Mouse (Mus musculus) midbrain, embryonic 10.5 days (tissue): ENCODE results near the gene Plpp1. TPM values are rescaled to one million over a fixed set of nuclear protein-coding genes. Genes with fewer than 3 reads are reported as not detected.

Experiments used
- DNase-seq: peaks from one replicate; pipeline ENCODE4 v3.0.0-alpha.2; 2017; ENCODE audit warnings: low spot score
- H3K27ac ChIP-seq: fragments of 300-500 bp; sonication (generic); replicated peaks from 2 replicates; pipeline ENCODE4 v1.5.1; 2016; ENCODE audit warnings: mild to moderate bottlenecking
- H3K27me3 ChIP-seq: fragments of 300-500 bp; sonication (generic); 2 replicates; pipeline ENCODE4 v1.6.1; 2016; ENCODE audit warnings: low read depth, mild to moderate bottlenecking; ENCODE audit not compliant: poor library complexity, severe bottlenecking
- H3K36me3 ChIP-seq: fragments of 300-500 bp; sonication (generic); 2 replicates; pipeline ENCODE4 v1.6.1; 2016; ENCODE audit warnings: mild to moderate bottlenecking, moderate library complexity
- H3K4me1 ChIP-seq: fragments of 300-500 bp; sonication (generic); 2 replicates; pipeline ENCODE4 v1.6.1; 2016
- H3K4me3 ChIP-seq: fragments of 300-500 bp; sonication (generic); 2 replicates; pipeline ENCODE4 v1.5.1; 2016; ENCODE audit warnings: mild to moderate bottlenecking, moderate library complexity
- H3K9me3 ChIP-seq: fragments of 300-500 bp; sonication (generic); replicated peaks from 2 replicates; pipeline ENCODE4 v1.6.1; 2016; ENCODE audit warnings: mild to moderate bottlenecking
- WGBS: fragments of 180-500 bp; shearing (Covaris S2); methylation state at CpG from one replicate; pipeline ENCODE4 v1.1.7; 2016; 5-methylcytosine and 5-hydroxymethylcytosine counted together
- polyA plus RNA-seq: library from polyadenylated mRNA; unstranded; fragments of >200 nt; fragmentation: Nextera tagmentation; extraction: Ambion mirVana; gene quantifications from 2 replicates; pipeline ENCODE4 v1.2.1, GENCODE M21; 2016

Plpp1 gene
- polyA plus RNA-seq, 1 experiment from 2014 or later, result 22.3 TPM

- Histone ChIP-seq H3K4me1 (no peaks in the 10 kb centered on the region), H3K4me3 (no peak overlapping the region), H3K9me3 (no peaks in the 10 kb centered on the region), H3K27me3 (no peaks in the 10 kb centered on the region), H3K36me3 (peaks cover 38% of the 10 kb centered on the region), H3K27ac (no peak overlapping the region)
- DNase-seq, result no peak
- 94% methylated on average over 21 of the region's 21 CpGs for WGBS
Observed at GRCm38 (mm10) chr13:112859574-112860134, 59.1 kb downstream of the Plpp1 start.

GRCm38 (mm10) chr13:112860370-112860769 is 59.8 kb downstream of the Plpp1 start:
- Histone ChIP-seq H3K27me3 (no peaks in the 10 kb centered on the region), H3K27ac (no peak overlapping the region), H3K4me3 (no peak overlapping the region), H3K36me3 (peaks cover 45% of the 10 kb centered on the region), H3K9me3 (no peaks in the 10 kb centered on the region), H3K4me1 (no peaks in the 10 kb centered on the region)
- 90% methylated on average over 2 of the region's 2 CpGs for WGBS
- DNase-seq, result no peak

- no peak for DNase-seq
- no peak overlapping the region for H3K4me3 ChIP-seq
- H3K36me3 ChIP-seq, result peaks cover 50% of the 10 kb centered on the region
- no peaks in the 10 kb centered on the region for H3K9me3 ChIP-seq
- H3K27me3 ChIP-seq, result no peaks in the 10 kb centered on the region
- 91% methylated on average over 9 of the region's 9 CpGs for WGBS
- H3K27ac ChIP-seq, result no peak overlapping the region
- no peaks in the 10 kb centered on the region for H3K4me1 ChIP-seq
Observed at GRCm38 (mm10) chr13:112860911-112861310, 60.3 kb downstream of the Plpp1 start.

- no peak overlapping the region for H3K4me3 ChIP-seq
- H3K4me1 ChIP-seq, result no peaks in the 10 kb centered on the region
- H3K36me3 ChIP-seq, result peaks cover 57% of the 10 kb centered on the region
- H3K27ac ChIP-seq, result no peak overlapping the region
- WGBS, result 58% methylated on average over 5 of the region's 5 CpGs
- no peaks in the 10 kb centered on the region for H3K27me3 ChIP-seq
- no peak for DNase-seq
- H3K9me3 ChIP-seq, result no peaks in the 10 kb centered on the region
Observed at GRCm38 (mm10) chr13:112861825-112862306, 61.3 kb downstream of the Plpp1 start.

GRCm38 (mm10) chr13:112862342-112862741 is 61.8 kb downstream of the Plpp1 start:
- no peak for DNase-seq
- Histone ChIP-seq H3K27ac (no peak overlapping the region), H3K4me3 (no peak overlapping the region), H3K27me3 (no peaks in the 10 kb centered on the region), H3K36me3 (peaks cover 60% of the 10 kb centered on the region), H3K4me1 (no peaks in the 10 kb centered on the region), H3K9me3 (no peaks in the 10 kb centered on the region)
- WGBS, result 87% methylated on average over 3 of the region's 3 CpGs

GRCm38 (mm10) chr13:112862978-112863677 is 62.5 kb downstream of the Plpp1 start:
- 88% methylated on average over 1 of the region's 1 CpGs for WGBS
- Histone ChIP-seq H3K4me3 (no peak overlapping the region), H3K36me3 (peaks cover 68% of the 10 kb centered on the region), H3K4me1 (no peaks in the 10 kb centered on the region), H3K27me3 (no peaks in the 10 kb centered on the region), H3K27ac (no peak overlapping the region), H3K9me3 (no peaks in the 10 kb centered on the region)
- DNase-seq, result no peak

GRCm38 (mm10) chr13:112866782-112867181 is 66.2 kb downstream of the Plpp1 start:
- Histone ChIP-seq H3K36me3 (peaks cover 89% of the 10 kb centered on the region), H3K27me3 (no peaks in the 10 kb centered on the region), H3K4me1 (no peaks in the 10 kb centered on the region), H3K4me3 (no peak overlapping the region), H3K9me3 (no peaks in the 10 kb centered on the region), H3K27ac (no peak overlapping the region)
- DNase-seq, result no peak
- WGBS, result 91% methylated on average over 7 of the region's 7 CpGs

- no peaks in the 10 kb centered on the region for H3K27me3 ChIP-seq
- 95% methylated on average over 8 of the region's 8 CpGs for WGBS
- DNase-seq, result no peak
- H3K36me3 ChIP-seq, result peaks cover 95% of the 10 kb centered on the region
- no peak overlapping the region for H3K27ac ChIP-seq
- no peaks in the 10 kb centered on the region for H3K9me3 ChIP-seq
- no peaks in the 10 kb centered on the region for H3K4me1 ChIP-seq
- no peak overlapping the region for H3K4me3 ChIP-seq
Observed at GRCm38 (mm10) chr13:112867381-112867780, 66.8 kb downstream of the Plpp1 start.

- Histone ChIP-seq H3K4me1 (no peaks in the 10 kb centered on the region), H3K27me3 (no peaks in the 10 kb centered on the region), H3K4me3 (no peak overlapping the region), H3K27ac (no peak overlapping the region), H3K36me3 (peaks cover 100% of the 10 kb centered on the region), H3K9me3 (no peaks in the 10 kb centered on the region)
- WGBS, result 93% methylated on average over 11 of the region's 11 CpGs
- DNase-seq, result no peak
Observed at GRCm38 (mm10) chr13:112870039-112870690, 69.6 kb downstream of the Plpp1 start.

GRCm38 (mm10) chr13:112871500-112872266 is 71.1 kb downstream of the Plpp1 start:
- H3K4me3 ChIP-seq, result no peak overlapping the region
- H3K27me3 ChIP-seq, result no peaks in the 10 kb centered on the region
- H3K9me3 ChIP-seq, result no peaks in the 10 kb centered on the region
- no peaks in the 10 kb centered on the region for H3K4me1 ChIP-seq
- H3K36me3 ChIP-seq, result peaks cover 99% of the 10 kb centered on the region
- 84% methylated on average over 17 of the region's 17 CpGs for WGBS
- no peak for DNase-seq
- no peak overlapping the region for H3K27ac ChIP-seq

GRCm38 (mm10) chr13:112887234-112887633 is 86.6 kb downstream of the Plpp1 start:
- H3K27ac ChIP-seq, result no peak overlapping the region
- H3K36me3 ChIP-seq, result peaks cover 100% of the 10 kb centered on the region
- no peak overlapping the region for H3K4me3 ChIP-seq
- no peaks in the 10 kb centered on the region for H3K27me3 ChIP-seq
- 93% methylated on average over 12 of the region's 12 CpGs for WGBS
- H3K9me3 ChIP-seq, result no peaks in the 10 kb centered on the region
- no peak for DNase-seq
- H3K4me1 ChIP-seq, result no peaks in the 10 kb centered on the region

- Histone ChIP-seq H3K4me3 (no peak overlapping the region), H3K27ac (no peak overlapping the region), H3K36me3 (peaks cover 98% of the 10 kb centered on the region), H3K27me3 (no peaks in the 10 kb centered on the region), H3K4me1 (no peaks in the 10 kb centered on the region), H3K9me3 (no peaks in the 10 kb centered on the region)
- no peak for DNase-seq
- 91% methylated on average over 3 of the region's 3 CpGs for WGBS
Observed at GRCm38 (mm10) chr13:112902176-112902575, 101.6 kb downstream of the Plpp1 start.
